Mouse (Mus musculus) stomach, embryonic 14.5 days (tissue): Measurements from ENCODE around the gene Pold1. TPM values are rescaled to one million over a fixed set of nuclear protein-coding genes. Genes with fewer than 3 reads are reported as not detected.

Source experiments
- ATAC-seq: fragments of 200-750 bp; cut with Nextera tagmentation; 2 replicates; pipeline ENCODE4 v1.8.0; 2017; ENCODE audit warnings: low read depth, moderate TSS enrichment; ENCODE audit not compliant: insufficient number of reproducible peaks, insufficient read depth, low FRiP score
- H3K27ac ChIP-seq: fragments of 300-500 bp; sonication (generic); 2 replicates; pipeline ENCODE4 v1.5.1; 2014; ENCODE audit warnings: mild to moderate bottlenecking, low read length, moderate library complexity, mixed read lengths
- H3K27me3 ChIP-seq: fragments of 300-500 bp; sonication (generic); 2 replicates; pipeline ENCODE4 v1.6.1; 2014; ENCODE audit warnings: low read length, control low read depth, mixed read lengths; ENCODE audit not compliant: control insufficient read depth, insufficient read depth
- H3K36me3 ChIP-seq: fragments of 300-500 bp; sonication (generic); 2 replicates; pipeline ENCODE4 v1.6.1; 2014; ENCODE audit warnings: mild to moderate bottlenecking, control low read depth, low read length, moderate library complexity, mixed read lengths; ENCODE audit not compliant: control insufficient read depth, insufficient read depth
- H3K4me1 ChIP-seq: fragments of 300-500 bp; sonication (generic); 2 replicates; pipeline ENCODE4 v1.6.1; 2014; ENCODE audit warnings: low read length, control low read depth, mixed read lengths; ENCODE audit not compliant: control insufficient read depth, insufficient read depth
- H3K4me2 ChIP-seq: fragments of 300-500 bp; sonication (generic); replicated peaks from 2 replicates; pipeline ENCODE4 v1.6.1; 2014; ENCODE audit warnings: low read depth, low read length, control low read depth
- H3K4me3 ChIP-seq: fragments of 300-500 bp; sonication (generic); 2 replicates; pipeline ENCODE4 v1.5.1; 2014; ENCODE audit warnings: low read depth, low read length, control low read depth
- H3K9ac ChIP-seq: fragments of 300-500 bp; sonication (generic); replicated peaks from 2 replicates; pipeline ENCODE4 v1.6.1; 2014; ENCODE audit warnings: low read depth, mild to moderate bottlenecking, control low read depth, low read length, moderate library complexity, mixed read lengths
- H3K9me3 ChIP-seq: fragments of 300-500 bp; sonication (generic); 2 replicates; pipeline ENCODE4 v1.6.1; 2016; ENCODE audit warnings: low read depth, low read length, control low read depth; ENCODE audit not compliant: control insufficient read depth
- WGBS: fragments of 180-500 bp; shearing (Covaris S2); extraction: QIAGEN DNeasy Blood & Tissue Kit; methylation state at CpG from one replicate; pipeline ENCODE4 v1.1.7; 2014; 5-methylcytosine and 5-hydroxymethylcytosine counted together
- polyA plus RNA-seq: library from polyadenylated mRNA; unstranded; fragments of >200 nt; fragmentation: Nextera tagmentation; extraction: Ambion mirVana; gene quantifications from 2 replicates; pipeline ENCODE4 v1.2.1, GENCODE M21; 2014

The Pold1 gene
- polyA plus RNA-seq, 1 experiment from 2014 or later, result 54.3 TPM

DNA sequence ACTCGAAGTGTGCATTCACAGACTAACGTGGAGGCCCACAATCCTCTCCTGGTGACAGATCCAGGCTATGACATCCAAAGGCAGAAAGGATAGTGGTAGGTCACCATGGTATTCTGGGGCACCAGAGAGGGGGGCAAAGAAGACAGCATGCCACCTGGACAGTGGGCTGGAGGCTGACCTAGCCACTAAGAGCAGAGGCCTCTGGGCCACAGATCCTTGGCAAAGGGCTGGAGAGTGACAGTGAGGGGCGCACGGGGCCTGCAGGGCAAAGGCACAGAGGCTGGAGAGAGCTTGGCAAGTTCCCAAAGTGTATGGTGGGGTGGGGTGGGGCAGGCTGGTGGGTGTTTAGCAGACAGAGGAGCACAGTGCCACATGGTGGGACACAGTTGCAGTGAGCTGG is 58.4 kb downstream of the Pold1 start:
- 96% methylated on average over 4 of the region's 4 CpGs for WGBS
- peaks cover 4% of the 10 kb centered on the region; the same call in 1 of the 2 replicates for H3K4me1 ChIP-seq
- H3K9ac ChIP-seq, result no peak overlapping the region
- no peaks in the 10 kb centered on the region for H3K9me3 ChIP-seq
- H3K27me3 ChIP-seq, result no peaks in the 10 kb centered on the region
- H3K36me3 ChIP-seq, result peaks cover 34% of the 10 kb centered on the region
- H3K4me3 ChIP-seq, result no peak overlapping the region
- no peak overlapping the region for H3K4me2 ChIP-seq
- no peak overlapping the region for H3K27ac ChIP-seq
- no peak for ATAC-seq

DNA sequence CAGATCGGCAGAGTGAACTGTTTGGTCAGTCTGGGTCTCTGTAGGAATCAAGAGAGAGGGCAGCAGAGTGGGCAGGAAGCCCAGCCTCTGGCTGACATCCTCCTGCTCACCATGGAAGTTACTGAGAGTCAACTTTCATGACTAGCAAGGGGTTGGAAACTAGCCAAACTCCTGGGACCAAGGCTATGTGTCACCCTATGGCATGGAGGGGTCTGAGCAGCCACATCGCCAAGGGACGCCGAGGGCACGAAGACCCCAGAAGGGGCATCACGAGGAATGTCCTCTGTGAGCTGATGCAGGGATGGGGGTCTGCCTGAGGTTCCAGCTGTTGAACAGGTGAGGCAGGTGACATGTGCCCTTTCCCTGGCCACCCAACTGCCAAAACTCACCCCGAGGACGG is 60.1 kb downstream of the Pold1 start:
- Histone ChIP-seq H3K36me3 (peaks cover 34% of the 10 kb centered on the region), H3K27ac (no peak overlapping the region), H3K4me3 (no peak overlapping the region), H3K4me2 (no peak overlapping the region), H3K9ac (no peak overlapping the region), H3K27me3 (no peaks in the 10 kb centered on the region), H3K4me1 (no peaks in the 10 kb centered on the region), H3K9me3 (no peaks in the 10 kb centered on the region)
- 89% methylated on average over 8 of the region's 8 CpGs for WGBS
- ATAC-seq, result no peak

DNA sequence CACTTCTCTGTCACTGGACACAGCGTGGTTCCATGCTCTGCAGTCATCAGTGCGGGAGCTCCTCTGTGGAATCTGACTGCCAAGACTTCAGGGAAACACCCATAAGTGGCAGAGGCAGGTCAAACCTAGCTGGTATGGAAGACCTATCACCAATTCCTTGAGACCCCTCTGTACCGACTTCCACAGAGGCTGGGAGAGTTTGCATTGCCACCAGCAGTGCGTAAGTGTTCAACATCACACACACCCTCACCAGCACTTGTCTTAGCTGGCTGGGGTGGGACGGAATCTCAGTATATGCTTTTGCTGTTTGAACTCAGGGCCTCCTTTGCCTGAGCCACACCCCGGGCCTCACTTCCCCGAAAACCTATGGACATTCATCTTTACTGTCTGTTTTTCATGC is 60.7 kb downstream of the Pold1 start:
- Histone ChIP-seq H3K36me3 (peaks cover 31% of the 10 kb centered on the region), H3K4me1 (no peaks in the 10 kb centered on the region), H3K9me3 (no peaks in the 10 kb centered on the region), H3K4me2 (no peak overlapping the region), H3K9ac (no peak overlapping the region), H3K4me3 (no peak overlapping the region), H3K27me3 (no peaks in the 10 kb centered on the region), H3K27ac (no peak overlapping the region)
- ATAC-seq, result no peak
- 87% methylated on average over 7 of the region's 7 CpGs for WGBS

DNA sequence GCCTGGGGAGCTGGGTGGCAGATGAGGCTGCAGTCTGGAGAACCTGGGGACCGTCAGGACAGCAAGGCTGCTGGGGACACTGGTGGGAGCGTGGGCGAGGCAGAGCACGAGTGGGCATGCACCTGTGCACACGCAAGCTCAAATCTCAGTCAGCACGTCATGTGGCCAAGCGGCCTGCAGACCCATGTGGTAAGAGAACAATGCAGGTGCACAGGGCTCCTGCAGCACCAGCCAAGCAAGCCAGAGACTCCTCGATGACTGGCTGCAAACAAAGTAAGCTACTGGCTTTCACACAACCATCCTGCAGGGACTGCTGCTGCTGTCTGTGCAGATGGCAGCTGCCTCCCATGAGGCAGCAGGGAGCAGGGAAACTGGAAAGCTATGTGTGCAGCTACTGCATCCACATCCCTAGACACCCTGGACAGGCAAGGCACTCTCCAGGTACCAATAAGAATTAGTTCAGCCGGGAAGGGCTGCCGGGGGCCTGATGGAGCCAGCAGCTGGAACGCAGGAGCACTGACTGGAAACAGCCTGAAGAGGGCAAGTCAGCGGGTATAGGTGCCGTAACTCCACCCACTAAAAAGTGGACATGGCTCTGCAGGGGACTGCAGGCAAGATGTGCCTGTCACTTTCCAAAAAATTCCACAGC is 61.6 kb downstream of the Pold1 start:
- Histone ChIP-seq H3K9me3 (no peaks in the 10 kb centered on the region), H3K9ac (no peak overlapping the region), H3K4me3 (no peak overlapping the region), H3K4me1 (no peaks in the 10 kb centered on the region), H3K27ac (no peak overlapping the region), H3K4me2 (no peak overlapping the region), H3K27me3 (no peaks in the 10 kb centered on the region), H3K36me3 (peaks cover 23% of the 10 kb centered on the region)
- WGBS, result 70% methylated on average over 13 of the region's 13 CpGs
- no peak for ATAC-seq

DNA sequence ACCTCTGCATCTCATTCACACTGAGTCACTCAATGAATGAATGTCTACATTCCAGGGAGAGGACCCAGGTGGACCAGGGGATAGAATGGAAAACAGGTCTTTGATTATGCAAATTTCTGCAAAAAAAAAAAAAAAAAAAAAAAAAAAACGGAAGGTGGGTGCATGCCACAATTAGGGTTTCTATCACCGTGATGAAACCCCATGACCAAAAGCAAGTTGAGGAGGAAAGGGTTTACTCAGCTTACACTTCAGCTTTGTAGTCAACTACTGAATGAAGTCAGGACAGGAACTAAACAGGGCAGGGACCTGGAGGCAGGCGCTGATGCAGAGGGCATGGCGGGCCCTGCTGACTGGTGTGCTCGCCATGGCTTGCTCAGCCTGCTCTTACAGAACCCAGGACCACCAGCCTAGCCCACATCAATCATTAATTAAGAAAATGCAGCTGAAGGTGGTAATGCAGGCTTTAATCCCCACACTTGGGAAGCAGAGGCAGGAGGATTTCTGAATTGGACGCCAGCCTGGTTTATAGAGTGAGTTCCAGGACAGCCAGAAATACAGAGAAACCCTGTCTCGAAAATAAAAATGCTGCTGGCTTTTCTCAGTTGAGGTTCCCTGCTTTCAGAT is 63.0 kb downstream of the Pold1 start:
- Histone ChIP-seq H3K4me2 (no peak overlapping the region), H3K9ac (no peak overlapping the region), H3K4me3 (no peak overlapping the region), H3K36me3 (peaks cover 10% of the 10 kb centered on the region), H3K27me3 (no peaks in the 10 kb centered on the region), H3K9me3 (no peaks in the 10 kb centered on the region), H3K4me1 (no peaks in the 10 kb centered on the region), H3K27ac (no peak overlapping the region)
- WGBS, result 65% methylated on average over 7 of the region's 7 CpGs
- ATAC-seq, result no peak

DNA sequence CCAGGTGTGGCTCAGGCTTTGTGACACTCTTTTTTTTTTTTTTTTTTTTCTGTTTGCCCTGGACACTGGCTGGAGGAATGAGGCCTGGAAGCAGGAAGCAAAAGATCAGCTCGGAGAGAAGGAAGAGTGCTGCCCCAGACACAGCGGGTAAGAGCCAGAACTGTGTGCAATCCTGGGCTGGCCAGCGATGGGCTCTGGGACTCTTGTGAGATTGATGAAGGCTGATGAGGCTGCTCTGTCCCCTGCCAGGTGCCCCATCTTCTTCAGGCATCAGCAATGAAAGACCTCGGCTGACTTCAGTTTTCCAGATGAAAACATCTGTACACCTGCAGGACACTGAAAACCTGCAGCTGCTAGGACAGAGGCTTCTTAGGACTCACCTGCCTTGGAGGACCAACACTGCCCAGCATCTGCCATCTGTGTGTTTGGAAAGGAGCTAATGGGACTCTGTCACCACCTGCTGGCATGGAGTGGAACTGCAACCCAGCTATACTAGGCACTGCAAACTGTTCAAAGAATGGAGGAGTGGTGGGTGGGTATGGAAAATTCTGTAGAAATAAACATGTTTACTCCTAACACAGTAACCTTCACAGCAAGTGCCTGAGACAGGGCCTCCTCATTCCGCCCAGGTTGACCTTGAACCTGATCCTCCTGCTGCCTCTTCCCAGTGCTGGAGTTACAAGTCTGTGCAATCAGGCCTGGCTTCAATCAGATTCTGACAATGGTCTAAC is 63.6 kb downstream of the Pold1 start:
- H3K4me2 ChIP-seq, result no peak overlapping the region
- no peak overlapping the region for H3K9ac ChIP-seq
- ATAC-seq, result peak; percentile 57; the same call in 1 of the 2 replicates

DNA sequence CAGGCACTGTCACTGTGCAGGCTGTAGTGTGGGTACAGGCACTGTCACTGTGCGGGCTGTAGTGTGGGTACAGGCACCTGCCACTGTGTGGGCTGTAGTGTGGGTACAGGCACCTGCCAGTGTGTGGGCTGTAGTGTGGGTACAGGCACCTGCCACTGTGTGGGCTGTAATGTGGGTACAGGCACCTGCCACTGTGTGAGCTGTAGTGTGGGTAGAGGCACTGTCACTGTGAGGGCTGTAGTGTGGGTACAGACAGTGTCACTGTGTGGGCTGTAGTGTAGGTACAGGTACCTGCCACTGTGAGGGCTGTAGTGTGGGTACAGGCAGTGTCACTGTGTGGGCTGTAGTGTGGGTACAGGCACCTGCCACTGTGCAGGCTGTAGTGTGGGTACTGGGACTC is 64.5 kb downstream of the Pold1 start:
- no peaks in the 10 kb centered on the region for H3K4me1 ChIP-seq
- H3K9ac ChIP-seq, result no peak overlapping the region
- no peak overlapping the region for H3K4me3 ChIP-seq
- no peaks in the 10 kb centered on the region for H3K27me3 ChIP-seq
- 93% methylated on average over 1 of the region's 1 CpGs for WGBS
- no peaks in the 10 kb centered on the region for H3K36me3 ChIP-seq
- H3K9me3 ChIP-seq, result no peaks in the 10 kb centered on the region
- H3K27ac ChIP-seq, result no peak overlapping the region
- no peak overlapping the region for H3K4me2 ChIP-seq
- no peak for ATAC-seq

More for the DNA sequence above, 63.6 kb downstream of the Pold1 start:
- Histone ChIP-seq H3K27ac (no peak overlapping the region), H3K4me3 (no peak overlapping the region), H3K36me3 (peaks cover 3% of the 10 kb centered on the region), H3K9me3 (no peaks in the 10 kb centered on the region), H3K4me1 (no peaks in the 10 kb centered on the region), H3K27me3 (no peaks in the 10 kb centered on the region)
- 38% methylated on average over 5 of the region's 5 CpGs for WGBS

DNA sequence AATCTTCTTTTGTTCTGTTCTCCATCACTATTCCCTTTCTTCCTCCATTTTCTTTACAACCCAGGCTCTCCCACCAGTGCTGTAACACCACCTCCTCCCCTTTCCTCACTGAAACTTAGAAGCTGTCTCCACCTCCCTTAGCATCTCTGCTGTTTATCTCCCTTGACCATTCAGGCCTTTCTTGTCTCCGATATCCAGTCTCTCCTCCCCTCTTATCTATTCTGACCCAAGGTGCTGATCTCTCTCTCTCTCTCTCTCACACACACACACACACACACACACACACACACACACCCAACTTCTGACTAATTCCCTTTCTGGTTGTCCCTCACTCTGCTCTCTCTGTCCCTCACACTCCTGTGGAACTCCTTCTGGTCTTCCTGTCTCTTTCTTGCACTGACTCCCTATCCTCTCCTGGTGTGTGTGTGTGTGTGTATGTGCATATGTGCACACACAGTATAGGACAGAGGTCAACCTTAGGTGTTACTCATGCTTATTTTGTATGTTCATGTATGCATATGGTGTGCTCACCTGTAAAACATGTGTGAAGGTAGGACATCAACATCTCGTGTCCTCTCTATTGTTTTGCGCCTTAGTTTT is 65.7 kb downstream of the Pold1 start:
- ATAC-seq, result peak; percentile 29; the same call in 1 of the 2 replicates
- Histone ChIP-seq H3K9me3 (no peaks in the 10 kb centered on the region), H3K27ac (no peak overlapping the region), H3K4me2 (no peak overlapping the region), H3K27me3 (no peaks in the 10 kb centered on the region), H3K9ac (no peak overlapping the region), H3K36me3 (no peaks in the 10 kb centered on the region), H3K4me1 (no peaks in the 10 kb centered on the region), H3K4me3 (no peak overlapping the region)
- WGBS, result 67% methylated on average over 3 of the region's 3 CpGs
